Mouse (Mus musculus): Measurements from ENCODE around the gene Dao.

GRCm38 (mm10) chr5:114032161-114032763 lies 28.8 kb downstream of the Dao start:
- no peak for TF ChIP-seq CTCF (IDR thresholded peaks at IDR 0.05; ENCODE audit: low read depth)
- no peak for TF ChIP-seq EP300 (optimal IDR thresholded peaks at IDR 0.05)
